Mouse (Mus musculus) midbrain, embryonic 14.5 days (tissue): ENCODE results near the gene Cenpb. TPM values are rescaled to one million over a fixed set of nuclear protein-coding genes. Genes with fewer than 3 reads are reported as not detected.

Experiments used
- ATAC-seq: fragments of 200-750 bp; cut with Nextera tagmentation; 2 replicates; pipeline ENCODE4 v1.8.0; 2017; ENCODE audit warnings: moderate number of reproducible peaks, moderate library complexity; ENCODE audit not compliant: low FRiP score, low TSS enrichment
- DNase-seq: peaks from one replicate; pipeline ENCODE4 v3.0.0-alpha.2; 2015
- H3K27ac ChIP-seq: fragments of 300-500 bp; sonication (generic); replicated peaks from 2 replicates; pipeline ENCODE4 v1.5.1; 2014; ENCODE audit warnings: mild to moderate bottlenecking, low read depth, low read length, moderate library complexity
- H3K27me3 ChIP-seq: fragments of 300-500 bp; sonication (generic); 2 replicates; pipeline ENCODE4 v1.6.1; 2014; ENCODE audit warnings: low read length, control low read depth, mixed read lengths; ENCODE audit not compliant: control insufficient read depth, insufficient read depth
- H3K36me3 ChIP-seq: fragments of 300-500 bp; sonication (generic); 2 replicates; pipeline ENCODE4 v1.6.1; 2014; ENCODE audit warnings: low read length, control low read depth; ENCODE audit not compliant: control insufficient read depth, insufficient read depth
- H3K4me1 ChIP-seq: fragments of 300-500 bp; sonication (generic); 2 replicates; pipeline ENCODE4 v1.6.1; 2014; ENCODE audit warnings: mild to moderate bottlenecking, antibody characterized with exemption, low read length, control low read depth; ENCODE audit not compliant: control insufficient read depth, insufficient read depth
- H3K4me2 ChIP-seq: fragments of 300-500 bp; sonication (generic); 2 replicates; pipeline ENCODE4 v1.6.1; 2014; ENCODE audit warnings: mild to moderate bottlenecking, low read length, moderate library complexity
- H3K4me3 ChIP-seq: fragments of 300-500 bp; sonication (generic); replicated peaks from 2 replicates; pipeline ENCODE4 v1.5.1; 2014; ENCODE audit warnings: low read depth, low read length
- H3K9ac ChIP-seq: fragments of 300-500 bp; sonication (generic); replicated peaks from 2 replicates; pipeline ENCODE4 v1.6.1; 2014; ENCODE audit warnings: mild to moderate bottlenecking, low read length, moderate library complexity
- H3K9me3 ChIP-seq: fragments of 300-500 bp; sonication (generic); 2 replicates; pipeline ENCODE4 v1.6.1; 2016; ENCODE audit warnings: low read length, control low read depth, mixed read lengths; ENCODE audit not compliant: control insufficient read depth
- WGBS: fragments of 180-500 bp; shearing (Covaris S2); extraction: QIAGEN DNeasy Blood & Tissue Kit; methylation state at CpG from one replicate; pipeline ENCODE4 v1.1.7; 2014; 5-methylcytosine and 5-hydroxymethylcytosine counted together
- polyA plus RNA-seq: library from polyadenylated mRNA; unstranded; fragments of >200 nt; fragmentation: Nextera tagmentation; extraction: Ambion mirVana; gene quantifications from 2 replicates; pipeline ENCODE4 v1.2.1, GENCODE M21; 2014

Gene Cenpb
- polyA plus RNA-seq, 1 experiment from 2014 or later = 11.1 TPM

DNA sequence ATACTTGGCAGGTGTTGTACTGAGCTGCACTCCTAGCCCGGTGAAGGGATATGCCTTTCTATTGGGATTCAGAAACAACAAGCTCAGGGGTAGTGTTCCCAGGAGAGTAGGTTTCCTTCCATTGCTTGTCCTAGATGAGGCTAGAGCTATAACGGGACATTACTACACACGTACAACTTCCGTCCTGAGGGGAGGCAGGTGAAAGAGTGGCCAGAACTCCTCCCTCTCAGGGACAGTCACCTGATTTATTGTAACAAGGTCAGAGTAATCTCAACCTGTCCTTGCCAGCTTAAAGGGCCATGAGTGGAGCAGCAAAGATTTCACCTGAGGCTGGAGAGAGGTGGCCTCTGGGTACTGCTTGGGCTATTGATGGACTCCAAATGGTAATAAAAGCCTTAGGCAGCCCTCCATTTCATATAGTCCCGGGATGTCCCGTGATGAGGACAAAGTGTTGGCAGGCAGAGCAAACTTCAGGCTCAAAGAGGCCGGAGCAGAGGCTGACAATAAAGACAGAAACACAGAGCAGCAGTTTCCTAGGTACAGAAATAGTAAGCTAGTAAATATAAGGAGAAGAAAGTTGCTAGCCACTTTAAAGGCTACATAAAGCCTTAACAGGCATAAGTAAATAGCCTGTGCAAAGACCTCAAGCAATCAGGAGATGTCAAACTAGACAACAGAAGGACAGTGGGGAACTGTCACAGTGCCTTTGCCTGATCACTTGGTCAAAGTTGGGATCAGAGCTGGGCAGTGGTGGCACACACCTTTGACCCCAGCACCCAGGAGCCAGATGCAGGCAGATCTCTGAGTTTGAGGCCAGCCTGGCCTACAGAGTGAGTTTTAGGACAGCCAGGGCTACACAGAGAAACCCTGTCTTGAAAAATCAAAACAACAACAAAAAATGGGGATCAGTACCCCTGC, 36.3 kb upstream of the Cenpb start:
- H3K27me3 ChIP-seq = no peaks in the 10 kb centered on the region
- 0 out of 2 replicates have a peak, but pooled peaks cover 17% of the 10 kb centered on the region for H3K36me3 ChIP-seq
- WGBS = 88% methylated on average over 7 of the region's 7 CpGs
- H3K4me1 ChIP-seq = peaks cover 2% of the 10 kb centered on the region
- no peak overlapping the region for H3K4me3 ChIP-seq
- DNase-seq = no peak
- H3K27ac ChIP-seq = no peak overlapping the region
- H3K4me2 ChIP-seq = no peak overlapping the region
- ATAC-seq = no peak
- H3K9ac ChIP-seq = no peak overlapping the region
- no peaks in the 10 kb centered on the region for H3K9me3 ChIP-seq

DNA sequence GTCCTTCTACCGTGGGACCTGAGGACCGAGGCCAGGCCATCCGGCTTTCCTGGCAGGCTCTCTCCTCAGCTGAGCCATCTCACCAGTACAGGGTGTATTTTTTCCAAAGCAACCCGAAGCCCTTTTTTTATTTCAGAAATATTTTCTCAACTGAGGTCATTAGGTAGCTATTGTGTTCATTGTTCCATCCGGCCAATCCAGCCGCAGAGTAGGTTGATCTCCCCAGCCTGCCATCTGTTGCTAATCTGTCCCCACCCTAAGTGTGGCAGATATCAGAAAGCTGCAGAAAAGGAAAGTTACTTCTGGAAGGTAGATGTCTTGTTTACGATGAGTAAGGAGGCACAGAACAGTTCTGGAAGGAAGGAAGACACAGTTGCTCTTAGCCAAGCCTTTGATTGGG, 33.9 kb upstream of the Cenpb start:
- Histone ChIP-seq H3K4me2 (no peak overlapping the region), H3K4me1 (peaks cover 7% of the 10 kb centered on the region), H3K9me3 (no peaks in the 10 kb centered on the region), H3K9ac (0 out of 2 replicates have a peak overlapping the region, but pooled peaks have one; percentile 12), H3K27me3 (no peaks in the 10 kb centered on the region), H3K4me3 (no peak overlapping the region), H3K27ac (no peak overlapping the region), H3K36me3 (0 out of 2 replicates have a peak, but pooled peaks cover 17% of the 10 kb centered on the region)
- no peak for DNase-seq
- WGBS = 86% methylated on average over 7 of the region's 7 CpGs
- no peak for ATAC-seq

DNA sequence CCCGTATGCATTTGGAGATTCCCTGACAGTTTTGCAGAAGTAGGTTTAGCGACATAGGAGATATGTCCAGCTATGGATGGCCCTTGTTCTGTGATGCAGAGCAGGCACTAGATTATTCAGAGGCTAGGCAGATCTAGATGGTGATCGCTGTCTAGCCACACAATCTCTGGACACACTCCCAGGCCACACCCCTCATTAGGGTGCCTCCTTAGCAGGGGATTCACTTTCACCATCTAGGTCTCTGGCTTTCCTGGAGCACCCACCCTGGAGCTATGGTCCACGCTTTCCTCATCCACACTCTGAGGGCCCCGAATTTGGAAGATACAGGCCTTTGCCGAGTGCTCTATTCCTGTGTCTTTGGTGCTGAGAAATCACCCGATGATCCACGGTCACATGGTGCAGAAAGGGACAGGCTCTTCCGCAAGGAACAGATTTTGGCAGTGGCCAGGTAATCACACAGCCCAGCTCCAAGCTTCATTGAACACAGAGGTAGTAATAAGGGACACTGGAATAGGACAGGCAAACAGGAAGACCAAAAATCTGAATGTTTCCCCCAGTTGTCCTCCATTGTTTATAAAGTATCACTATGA, 31.3 kb upstream of the Cenpb start:
- Histone ChIP-seq H3K9me3 (no peaks in the 10 kb centered on the region), H3K4me3 (peak overlapping the region; percentile 62), H3K27me3 (no peaks in the 10 kb centered on the region), H3K4me1 (peaks cover 7% of the 10 kb centered on the region), H3K27ac (peak overlapping the region; percentile 91; the same call in 1 of the 2 replicates), H3K4me2 (peak overlapping the region; percentile 55), H3K9ac (peak overlapping the region; percentile 54), H3K36me3 (0 out of 2 replicates have a peak, but pooled peaks cover 17% of the 10 kb centered on the region)
- DNase-seq (peak; percentile 5), ATAC-seq (no peak)
- WGBS = 66% methylated on average over 9 of the region's 9 CpGs

- Histone ChIP-seq H3K4me1 (peaks cover 7% of the 10 kb centered on the region), H3K9me3 (no peaks in the 10 kb centered on the region), H3K27me3 (no peaks in the 10 kb centered on the region), H3K4me3 (peak overlapping the region; percentile 62), H3K9ac (peak overlapping the region; percentile 54), H3K27ac (peak overlapping the region; percentile 91), H3K36me3 (0 out of 2 replicates have a peak, but pooled peaks cover 17% of the 10 kb centered on the region), H3K4me2 (peak overlapping the region; percentile 55)
- ATAC-seq (peak; percentile 98), DNase-seq (peak; percentile 96)
- 2% methylated on average over 50 of the region's 50 CpGs for WGBS
Observed at GRCm38 (mm10) chr2:131209969-131210792, 30.3 kb upstream of the Cenpb start.

DNA sequence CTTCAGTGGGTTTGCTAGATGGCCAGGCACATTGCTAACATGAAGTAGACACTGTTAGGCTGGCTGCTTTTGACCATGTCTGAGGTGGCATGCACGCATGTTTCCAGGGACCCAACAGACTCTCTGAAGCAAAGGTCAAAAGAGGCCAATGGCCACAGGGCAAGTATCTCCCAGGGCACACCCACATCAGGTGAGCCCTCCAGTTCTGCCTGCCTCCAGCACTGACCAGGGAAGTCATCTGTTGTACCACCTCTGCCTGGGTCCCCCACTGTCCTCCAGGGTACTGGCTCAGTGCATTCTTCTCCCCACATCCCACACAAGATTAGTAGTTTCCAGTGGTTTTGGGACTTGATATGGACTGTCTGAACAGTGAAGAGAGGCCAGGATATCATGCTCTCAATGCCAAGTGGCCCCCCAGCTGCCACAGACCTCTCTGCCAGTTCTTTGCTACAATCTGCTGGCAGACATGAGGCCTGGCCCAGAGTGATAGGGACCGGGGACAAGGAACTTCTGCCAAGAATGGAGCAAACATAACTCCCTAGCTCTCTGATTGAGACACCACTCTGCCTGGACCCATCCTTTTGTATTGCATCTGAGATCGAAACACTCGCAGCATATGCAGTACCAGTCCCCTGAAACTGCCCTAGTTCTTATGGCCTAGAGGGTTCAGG, 29.4 kb upstream of the Cenpb start:
- Histone ChIP-seq H3K27ac (peak overlapping the region; percentile 91), H3K4me1 (peaks cover 7% of the 10 kb centered on the region), H3K9me3 (no peaks in the 10 kb centered on the region), H3K27me3 (no peaks in the 10 kb centered on the region), H3K4me3 (no peak overlapping the region; the same call in 1 of the 2 replicates), H3K9ac (peak overlapping the region; percentile 54; the same call in 1 of the 2 replicates), H3K36me3 (0 out of 2 replicates have a peak, but pooled peaks cover 12% of the 10 kb centered on the region), H3K4me2 (peak overlapping the region; percentile 55)
- DNase-seq (no peak), ATAC-seq (no peak)
- WGBS = 77% methylated on average over 4 of the region's 4 CpGs

GRCm38 (mm10) chr2:131208356-131208755, 28.5 kb upstream of the Cenpb start:
- H3K27me3 ChIP-seq = no peaks in the 10 kb centered on the region
- no peak overlapping the region for H3K4me2 ChIP-seq
- H3K9ac ChIP-seq = no peak overlapping the region
- no peak overlapping the region for H3K27ac ChIP-seq
- H3K9me3 ChIP-seq = no peaks in the 10 kb centered on the region
- H3K4me3 ChIP-seq = no peak overlapping the region
- H3K4me1 ChIP-seq = peaks cover 7% of the 10 kb centered on the region
- WGBS = 89% methylated on average over 2 of the region's 2 CpGs
- H3K36me3 ChIP-seq = 0 out of 2 replicates have a peak, but pooled peaks cover 8% of the 10 kb centered on the region
- DNase-seq = no peak
- ATAC-seq = no peak

DNA sequence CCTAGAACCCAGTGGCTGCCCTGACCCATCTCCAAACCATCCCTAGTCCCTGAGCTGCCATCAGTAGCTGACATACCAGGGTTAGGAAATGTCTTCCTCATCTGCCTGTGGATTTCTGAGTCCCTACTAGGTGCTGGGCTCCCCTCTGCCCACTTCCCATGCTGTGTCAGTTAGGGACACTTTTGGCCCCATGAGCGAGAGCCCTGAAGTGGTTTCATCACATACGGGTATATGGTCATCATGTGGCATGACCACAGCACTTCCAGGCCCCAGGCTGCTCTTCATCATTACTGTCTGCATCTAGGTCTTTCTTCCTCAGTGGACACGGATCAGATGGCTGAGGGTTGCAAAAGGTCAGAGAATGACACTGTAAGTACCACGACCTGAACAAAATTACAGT, 26.9 kb upstream of the Cenpb start, which contains the start of gene Ap5s1:
TSS of gene Ap5s1 (plus strand) at position 301 of the 400 bp plus-strand sequence.
- Histone ChIP-seq H3K4me3 (no peak within 1 kb of the TSS), H3K4me2 (no peak within 1 kb of the TSS), H3K4me1 (peaks cover 7% of the 10 kb centered on the region), H3K9ac (no peak within 1 kb of the TSS), H3K27me3 (no peaks in the 10 kb centered on the region), H3K9me3 (no peaks in the 10 kb centered on the region), H3K36me3 (no peaks in the 10 kb centered on the region), H3K27ac (no peak within 1 kb of the TSS)
- 84% methylated on average over 4 of the region's 4 CpGs for WGBS
- ATAC-seq (no peak), DNase-seq (no peak)
